Mouse (Mus musculus) cerebellum, adult 11-12 months (tissue): ENCODE measurements at regions not wholly inside any gene's neighbourhood (a gene's known extent, or its start where the extent isn't known, plus 50 kb on each side); places are given as distances from the start of the nearest gene placed in this dataset.
"Not testable (repeated sequence)": the region's sequence is repeated elsewhere in the genome, so short reads cannot be mapped to it uniquely, and the experiment has no call there.

Experiments
- DNase-seq: peaks from one replicate; pipeline ENCODE4 v3.0.0; 2022

DNA sequence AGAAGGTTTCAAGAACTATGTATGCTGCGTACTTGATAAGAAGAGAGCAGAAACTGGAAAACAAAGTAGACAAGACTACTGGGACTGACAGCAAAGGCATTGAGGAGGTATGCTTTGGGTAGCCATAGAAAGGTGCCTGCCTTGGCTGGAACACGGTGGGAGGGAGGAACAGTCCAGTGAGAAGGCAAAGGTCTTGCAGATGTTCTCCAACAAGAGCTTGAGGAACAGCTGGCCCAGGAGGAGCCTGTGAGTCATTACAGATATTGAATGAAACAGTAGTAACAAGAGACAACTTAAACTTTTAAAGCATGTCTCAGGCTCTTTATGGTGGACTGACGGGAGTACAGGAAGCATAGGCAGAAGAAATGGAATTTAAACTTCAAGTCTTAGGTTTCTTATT lies 424.9 kb upstream of the Sphkap start:
- no peak for DNase-seq

DNA sequence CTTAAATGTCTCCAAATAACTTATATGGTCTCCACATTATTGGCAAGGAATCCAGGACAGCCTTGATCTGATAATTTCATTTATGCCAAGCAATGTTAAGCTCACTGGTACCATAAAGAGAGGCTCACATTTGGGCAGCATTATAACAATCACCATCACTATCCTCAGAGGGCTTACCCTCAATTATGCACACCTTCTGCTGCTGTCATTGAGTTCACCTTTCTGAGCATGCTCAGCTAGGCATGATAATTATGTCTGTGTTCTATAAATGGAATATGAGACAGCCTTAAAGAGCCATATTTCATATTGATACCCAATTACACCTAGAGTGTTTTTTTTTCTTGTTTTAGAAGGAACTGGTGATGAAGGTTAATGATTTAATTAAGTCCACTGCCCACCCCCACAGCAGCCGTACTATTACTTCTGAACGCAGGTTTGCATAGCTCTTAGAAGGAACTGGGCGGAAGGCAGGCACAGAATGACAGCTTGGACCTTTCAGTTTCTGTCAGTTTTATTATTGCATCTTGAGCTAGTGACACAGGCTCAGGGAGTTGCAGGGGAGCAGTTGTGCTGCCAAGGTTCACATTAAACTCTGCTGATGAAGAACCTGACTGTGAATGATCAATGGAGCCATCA lies 424.0 kb upstream of the Sphkap start:
- DNase-seq, result no peak

DNA sequence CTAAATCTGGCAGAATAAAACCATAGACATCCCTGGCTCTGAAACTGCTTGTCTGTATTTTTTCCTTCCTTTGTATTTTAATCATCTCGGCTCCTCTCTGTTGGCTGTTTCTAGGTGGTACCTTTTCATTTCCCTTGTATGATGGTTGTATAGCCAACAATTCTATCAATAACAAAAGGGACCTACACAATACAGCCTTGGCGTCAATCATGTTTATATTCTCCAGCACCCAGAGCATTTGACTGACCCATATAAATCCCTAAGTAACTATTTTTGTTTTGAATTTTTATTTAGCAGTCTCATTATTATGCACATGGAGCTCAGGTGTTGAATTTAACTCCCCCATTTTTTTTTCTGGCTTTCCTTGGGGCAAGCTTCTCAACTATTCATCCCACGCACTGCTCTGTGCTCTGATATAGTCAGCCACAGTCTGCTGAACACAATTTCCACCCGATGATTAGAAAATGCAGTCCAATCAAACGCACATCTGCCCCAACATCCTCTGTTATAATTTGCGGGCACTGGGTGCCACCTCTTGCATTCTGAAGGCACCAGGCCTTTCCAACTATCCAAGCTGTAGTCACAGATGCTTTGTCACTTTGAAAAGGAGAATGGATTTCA lies 422.1 kb upstream of the Sphkap start:
- DNase-seq, result no peak

DNA sequence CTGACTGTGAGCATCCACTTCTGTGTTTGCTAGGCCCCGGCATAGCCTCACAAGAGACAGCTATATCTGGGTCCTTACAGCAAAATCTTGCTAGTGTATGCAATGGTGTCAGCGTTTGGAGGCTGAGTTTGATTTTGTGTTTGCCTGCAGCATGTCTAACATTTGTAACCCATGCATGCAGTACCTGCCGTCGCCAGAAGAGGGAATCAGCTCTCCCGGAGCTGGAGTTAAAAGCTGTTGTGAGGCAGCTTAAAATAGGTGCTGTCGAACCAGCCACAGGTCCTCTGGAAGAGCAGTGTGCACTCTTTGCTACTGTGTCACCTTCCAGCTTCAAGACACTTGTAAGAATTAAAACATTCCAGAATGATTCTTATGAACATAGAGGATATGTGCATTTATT lies 403.2 kb upstream of the Sphkap start:
- DNase-seq, result not testable (repeated sequence)

DNA sequence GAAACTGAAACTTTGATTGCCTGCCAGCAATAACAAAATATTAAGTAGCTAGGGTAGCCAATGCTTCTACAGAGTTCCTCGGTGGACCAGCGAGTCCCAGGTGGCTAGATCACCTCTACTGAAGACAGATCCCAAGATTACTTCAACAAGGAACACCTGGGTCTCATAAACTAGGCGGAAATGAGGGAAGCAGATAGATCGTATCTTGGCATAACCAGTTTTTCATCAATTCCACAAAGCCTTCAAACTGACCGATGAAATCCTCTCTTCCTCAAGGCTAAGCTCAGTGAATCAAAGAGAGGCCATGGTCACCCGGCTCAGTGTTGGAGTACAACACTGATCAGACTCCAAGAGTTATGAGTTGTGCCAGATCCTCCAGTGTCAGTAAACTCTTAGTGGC lies 400.4 kb upstream of the Sphkap start:
- DNase-seq, result no peak

DNA sequence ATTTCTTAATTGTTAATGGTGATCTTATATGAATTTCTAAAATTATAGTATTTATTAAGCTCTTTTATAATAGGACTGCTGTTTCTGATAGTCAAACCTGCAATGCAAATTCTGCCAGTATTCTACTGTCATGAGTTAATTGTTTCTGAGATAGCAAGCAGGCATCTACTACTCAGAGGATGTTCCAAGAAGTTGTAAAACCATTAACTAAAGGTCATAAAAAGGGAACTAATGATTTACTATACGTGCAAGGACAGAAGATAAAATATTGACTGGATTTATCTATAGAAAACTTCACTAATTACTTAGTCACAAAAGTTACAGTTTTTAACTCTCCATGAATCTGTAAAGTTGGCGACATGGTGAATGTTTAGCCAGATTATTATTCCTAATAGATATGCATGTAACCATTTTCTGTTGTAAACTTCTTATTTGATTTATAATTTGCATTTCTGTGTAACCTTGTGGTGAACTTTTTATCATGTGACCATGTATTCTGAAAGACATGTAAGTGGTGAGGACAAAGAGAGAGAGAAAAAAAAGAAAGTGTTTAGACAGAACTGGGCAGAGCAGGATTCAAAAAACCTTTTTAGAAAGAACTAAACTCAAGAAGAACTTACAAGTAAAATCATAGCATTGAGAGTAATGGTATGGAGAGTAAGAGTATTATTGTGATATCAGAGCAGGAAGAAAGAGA lies 395.5 kb upstream of the Sphkap start:
- no peak for DNase-seq

DNA sequence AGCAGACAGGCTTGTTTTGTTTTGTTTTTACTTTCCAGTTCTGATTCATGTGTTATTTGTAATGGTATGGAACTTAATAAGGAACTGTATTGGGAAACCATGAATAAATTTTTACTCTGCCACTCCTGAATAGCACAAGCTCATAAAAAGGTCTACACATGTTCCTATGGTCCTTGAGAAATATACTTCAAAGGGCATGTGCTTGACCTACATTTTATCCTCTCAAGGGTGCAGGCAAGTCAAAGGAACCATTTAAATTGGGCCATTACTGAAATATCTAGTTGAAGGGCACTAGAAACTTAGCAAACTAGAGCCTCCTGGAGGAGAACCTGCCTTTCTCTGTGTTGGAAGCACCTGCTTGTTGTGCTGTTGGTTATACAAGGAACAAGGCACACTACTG lies 393.8 kb upstream of the Sphkap start:
- no peak for DNase-seq

DNA sequence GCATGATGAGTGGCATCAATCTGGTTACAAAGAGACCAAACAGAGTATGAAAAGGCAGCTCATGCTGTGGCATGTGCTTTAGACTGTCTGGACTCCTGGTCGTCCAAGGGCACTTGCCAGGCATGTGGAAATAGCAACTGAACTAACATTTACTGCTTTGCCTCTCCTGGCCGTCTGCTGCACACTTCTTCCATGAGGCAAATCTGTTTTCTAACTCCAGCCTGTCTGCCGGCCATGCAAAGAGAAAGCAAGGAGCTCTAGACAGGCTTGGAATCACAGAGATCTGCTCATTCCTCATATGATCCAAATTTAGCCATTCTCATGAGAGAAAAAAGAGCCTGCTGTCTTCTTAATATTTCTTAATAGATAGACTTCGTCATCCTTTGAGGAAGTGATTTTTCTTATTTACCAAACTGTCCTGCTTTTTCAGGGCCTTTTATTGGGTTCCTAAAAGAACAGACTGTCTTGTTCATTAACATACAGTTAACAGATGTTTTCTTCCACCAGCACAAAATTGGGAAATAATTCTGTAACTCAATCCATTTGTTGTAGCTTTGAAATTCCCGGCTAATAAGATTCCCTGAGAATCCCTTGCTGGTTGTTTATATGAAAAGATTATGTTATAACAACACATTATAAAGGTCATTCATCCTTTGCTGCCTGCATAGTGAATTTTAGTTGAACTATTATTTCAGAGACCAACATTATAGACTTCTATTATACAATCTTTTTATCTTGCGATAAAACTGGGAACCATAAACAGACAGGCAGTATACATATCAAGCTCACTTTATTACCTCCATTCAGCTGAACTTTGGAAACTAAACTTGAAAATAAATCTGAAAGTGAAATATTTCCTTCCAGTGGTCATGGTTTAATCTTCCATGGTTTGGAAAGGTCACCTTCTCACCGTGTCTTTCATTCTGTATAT lies 389.2 kb upstream of the Sphkap start:
- no peak for DNase-seq

DNA sequence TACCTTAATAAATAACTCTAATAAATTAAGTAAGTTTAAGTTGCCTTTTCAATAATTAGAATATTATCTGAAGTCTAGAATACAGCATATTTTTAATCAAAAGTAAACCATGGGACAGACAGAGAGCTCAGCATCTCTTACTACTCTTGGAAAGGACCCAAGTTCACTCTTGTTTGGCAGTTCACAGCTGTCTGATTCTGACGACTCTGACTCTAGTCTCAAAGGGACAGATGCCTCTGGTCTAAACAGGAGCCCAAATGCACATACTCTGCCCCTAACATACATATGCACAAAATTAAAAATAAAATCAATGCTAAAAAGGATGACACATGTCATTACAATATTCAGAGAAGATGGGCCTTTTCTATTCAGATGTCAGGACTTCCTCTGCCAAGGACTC lies 369.2 kb upstream of the Sphkap start:
- no peak for DNase-seq

DNA sequence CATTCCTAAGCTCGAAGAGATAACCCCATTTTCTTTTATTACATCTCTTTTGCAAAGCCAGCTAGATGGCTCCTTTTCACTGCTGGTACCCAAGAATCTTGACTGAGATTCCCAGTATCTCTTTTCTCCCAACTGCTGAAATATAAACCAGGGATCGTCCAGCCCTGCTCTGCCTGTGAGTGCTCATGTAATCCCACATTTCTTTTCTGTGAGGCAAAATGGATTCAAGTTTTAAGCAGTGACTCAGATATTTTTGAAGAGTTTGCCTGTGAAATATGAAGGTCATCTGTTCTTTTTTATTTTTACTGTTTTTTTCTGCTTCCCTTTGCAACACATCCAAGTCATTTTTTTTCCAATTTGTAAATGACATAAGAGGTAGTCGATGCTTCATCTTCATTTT lies 363.2 kb upstream of the Sphkap start:
- DNase-seq, result no peak

DNA sequence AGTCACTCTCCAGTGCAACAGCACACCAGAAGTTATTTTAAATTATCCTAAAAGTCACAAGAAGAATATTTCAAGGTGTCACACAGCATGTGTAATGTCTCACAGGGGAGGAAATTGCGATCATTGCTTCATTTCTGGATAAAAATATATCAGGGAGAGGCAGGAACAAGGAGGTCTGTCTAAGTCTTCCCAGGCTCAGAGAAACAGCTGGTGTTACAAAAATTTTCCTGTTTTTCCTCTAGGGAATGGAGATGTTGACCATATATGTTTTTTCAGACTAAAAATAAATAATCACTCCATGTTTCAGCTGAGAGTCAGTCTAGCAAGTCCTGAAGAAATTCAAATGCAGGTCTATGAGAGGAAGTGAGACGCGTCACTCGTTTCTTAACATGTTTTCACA lies 353.5 kb upstream of the Sphkap start:
- DNase-seq, result no peak

DNA sequence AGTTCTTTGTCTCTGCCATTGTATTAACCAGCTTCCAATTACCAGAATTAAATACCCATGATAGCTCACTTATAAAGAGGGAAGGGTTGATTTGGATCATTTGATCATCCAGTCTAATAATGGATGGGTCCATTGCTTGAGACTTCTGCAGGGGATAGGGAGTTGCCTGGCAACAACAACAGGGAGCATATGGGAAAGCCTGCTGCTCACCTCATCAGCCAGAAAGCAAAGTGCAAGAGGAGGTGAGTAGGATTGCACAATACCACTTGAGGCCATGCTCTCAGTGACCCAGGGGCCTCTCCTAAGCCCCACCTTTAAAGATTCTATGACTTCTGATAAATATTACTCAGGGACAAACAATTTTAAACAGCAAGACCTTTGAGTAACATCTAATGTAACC lies 348.9 kb upstream of the Sphkap start:
- no peak for DNase-seq

DNA sequence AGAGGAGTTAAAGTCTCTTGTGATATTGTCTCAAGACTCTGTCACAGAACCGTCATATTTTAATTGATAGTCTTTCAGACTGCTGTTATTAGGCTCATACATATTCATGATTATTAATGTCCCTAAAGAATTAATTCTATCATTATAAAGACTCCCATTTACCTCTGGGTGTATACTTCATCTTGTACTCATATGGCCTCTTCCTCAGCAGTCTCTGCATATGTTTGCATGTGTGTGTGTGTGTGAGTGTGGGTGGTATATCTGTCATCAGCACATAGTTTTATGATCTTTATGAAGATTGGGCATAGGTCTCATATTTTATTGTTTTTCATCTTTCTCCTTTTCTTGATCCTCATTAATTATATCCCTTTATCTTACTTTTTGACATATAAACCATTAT lies 347.3 kb upstream of the Sphkap start:
- no peak for DNase-seq

DNA sequence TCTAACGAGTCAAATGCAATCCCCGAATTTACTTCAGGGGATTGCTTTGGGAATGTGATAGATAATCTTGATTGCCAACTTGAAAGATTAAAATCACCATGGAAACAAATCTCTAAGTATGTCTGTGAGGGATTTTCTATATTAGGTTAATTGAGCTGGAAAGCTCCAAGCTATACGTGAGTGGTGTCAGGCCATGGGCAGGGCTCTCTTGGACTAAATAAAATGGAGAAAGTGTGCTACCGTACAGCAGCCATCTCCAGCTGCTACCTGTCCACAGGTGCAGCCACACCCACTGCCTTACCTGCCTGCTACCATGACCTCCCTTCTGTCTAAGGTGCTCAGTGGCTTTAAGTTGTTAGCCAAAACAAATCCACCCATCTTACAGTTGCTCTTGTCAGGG lies 345.0 kb upstream of the Sphkap start:
- no peak for DNase-seq

DNA sequence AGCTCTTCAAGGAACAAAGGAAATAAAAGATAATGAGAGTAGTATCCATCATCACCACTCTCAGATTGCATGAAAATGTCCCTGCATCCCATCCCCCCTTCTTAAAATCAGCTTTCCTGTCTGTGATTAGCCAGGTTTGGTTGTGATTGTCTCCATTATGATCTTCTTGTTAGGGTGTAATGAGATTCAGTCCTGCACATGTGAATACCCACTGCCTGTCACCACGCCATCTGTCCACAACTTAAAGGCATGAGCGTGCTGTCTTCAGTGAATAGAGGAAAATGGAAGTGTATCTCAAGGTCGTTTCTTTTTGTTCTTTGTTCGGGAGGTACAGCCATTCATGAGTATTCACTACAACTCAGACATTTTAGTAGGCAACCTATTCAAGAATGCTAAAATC lies 341.0 kb upstream of the Sphkap start:
- DNase-seq, result no peak

DNA sequence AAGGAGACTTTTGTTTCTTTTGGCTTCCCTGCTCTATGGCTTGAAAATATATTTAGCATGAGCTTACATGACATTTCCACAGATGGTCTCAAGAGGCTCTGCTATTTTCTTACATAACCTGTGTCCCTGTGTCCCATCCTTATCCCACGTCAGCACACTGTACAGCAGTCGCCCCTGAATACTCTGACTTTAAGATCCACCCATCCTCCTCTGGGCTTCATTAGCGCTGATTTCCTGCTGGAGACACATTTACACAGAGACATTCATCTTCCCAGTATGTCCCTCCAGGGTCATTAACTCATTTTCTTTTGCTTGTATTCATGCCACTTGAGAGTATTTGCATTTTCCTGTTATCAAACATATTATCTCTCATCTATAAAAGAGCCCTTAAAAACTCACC lies 340.1 kb upstream of the Sphkap start:
- DNase-seq, result no peak

DNA sequence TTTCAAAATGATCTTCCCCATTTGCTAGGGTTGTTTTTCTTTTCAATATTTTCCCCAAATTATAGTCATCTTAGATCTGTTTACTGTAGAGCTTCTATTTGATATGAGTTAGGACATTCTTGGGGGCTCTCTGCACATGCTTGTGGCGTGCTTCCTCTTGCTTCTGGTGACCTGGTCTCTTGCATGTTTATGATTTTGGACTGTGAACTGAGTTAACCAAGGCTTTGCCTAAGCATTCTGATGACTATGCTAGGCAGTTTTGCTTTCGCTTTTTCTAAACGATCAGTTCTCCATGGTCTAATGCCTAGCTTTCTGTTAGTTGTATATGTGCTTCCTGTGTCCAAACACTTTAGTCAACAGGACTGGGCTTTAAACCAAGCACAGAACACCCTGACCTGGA lies 339.4 kb upstream of the Sphkap start:
- DNase-seq, result no peak

DNA sequence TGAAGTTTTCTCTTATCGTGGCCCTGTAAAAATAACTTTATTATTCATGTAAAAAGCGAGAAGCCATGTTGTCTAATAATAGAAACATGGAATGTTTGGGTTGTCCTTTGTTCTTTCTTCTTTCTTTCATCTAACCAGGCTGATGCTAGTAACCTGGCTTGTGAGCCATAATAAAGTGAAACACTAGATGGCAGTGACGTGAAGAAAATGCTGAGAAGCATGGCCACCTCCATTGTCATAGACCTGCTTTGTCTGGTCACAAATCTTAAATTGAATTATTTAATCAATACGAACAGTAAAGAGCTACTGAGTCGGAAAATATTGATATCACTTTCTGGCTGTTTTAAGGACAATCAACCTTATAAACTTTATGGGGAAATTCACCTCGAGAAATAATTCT lies 338.0 kb upstream of the Sphkap start:
- no peak for DNase-seq

DNA sequence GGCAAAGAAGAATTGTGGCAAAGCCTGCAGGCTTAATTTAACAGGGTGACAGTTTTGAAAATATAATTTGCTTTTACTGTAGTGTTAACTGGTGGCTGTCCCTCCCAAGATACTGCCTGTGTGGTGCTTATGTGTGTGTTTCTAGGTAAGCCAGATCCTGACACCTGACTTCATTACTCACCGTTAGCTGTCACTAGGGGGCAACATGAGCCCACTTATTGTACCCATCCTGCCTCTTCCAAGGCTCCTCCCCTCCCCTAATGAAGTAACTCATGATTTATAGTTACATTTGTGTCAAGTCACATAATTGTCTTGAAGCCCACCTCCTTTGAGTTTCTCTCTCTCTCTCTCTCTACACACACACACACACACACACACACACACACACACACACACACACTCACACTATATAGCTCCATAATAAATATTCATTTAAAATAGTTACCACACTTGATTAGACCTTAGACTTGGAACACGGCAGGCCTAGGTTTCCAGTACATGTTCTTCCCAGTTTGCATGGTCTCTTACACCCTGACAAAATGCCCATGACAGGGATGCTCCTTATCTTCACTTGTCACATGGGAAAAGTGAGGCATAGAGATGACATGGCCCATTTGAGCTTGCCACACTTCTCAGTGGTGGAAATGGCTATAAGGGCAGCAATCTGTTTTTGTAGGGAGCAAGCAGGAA lies 328.6 kb upstream of the Sphkap start:
- no peak for DNase-seq

DNA sequence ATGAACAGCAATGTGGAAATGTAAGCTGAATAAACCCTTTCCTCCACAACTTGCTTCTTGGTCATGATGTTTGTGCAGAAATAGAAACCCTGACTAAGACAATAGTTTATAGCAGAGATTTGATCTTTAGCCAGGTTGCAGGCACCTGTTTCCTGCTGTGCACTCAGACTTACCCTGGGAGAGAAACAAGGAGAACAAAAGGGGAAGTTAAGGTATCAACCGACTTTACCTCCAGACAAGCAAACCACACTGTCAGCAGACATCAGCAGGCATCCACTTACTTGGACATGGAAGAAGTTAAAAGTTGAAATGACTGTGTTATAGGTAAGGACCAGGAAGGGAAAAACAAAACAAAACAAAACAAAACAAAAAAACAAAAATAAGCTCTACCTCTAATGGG lies 323.7 kb upstream of the Sphkap start:
- no peak for DNase-seq

DNA sequence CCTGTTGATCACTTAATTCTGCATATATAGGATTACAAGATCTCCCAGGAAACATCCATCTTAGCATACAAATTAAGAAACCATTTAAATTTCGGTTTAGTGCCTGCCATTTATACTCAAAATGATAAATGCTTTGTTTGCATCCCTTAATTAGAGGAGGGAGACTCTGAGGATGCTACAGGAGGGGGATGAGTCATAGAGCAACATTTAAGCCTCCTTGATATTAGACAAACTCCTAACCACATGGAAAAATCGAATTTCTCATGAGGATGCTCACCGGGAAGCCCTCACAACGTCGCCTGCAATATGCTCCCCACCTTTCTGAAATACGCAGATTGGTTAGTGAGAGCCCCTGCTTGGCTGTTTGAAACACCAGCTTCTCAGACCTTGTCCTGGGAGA lies 320.8 kb upstream of the Sphkap start:
- no peak for DNase-seq

DNA sequence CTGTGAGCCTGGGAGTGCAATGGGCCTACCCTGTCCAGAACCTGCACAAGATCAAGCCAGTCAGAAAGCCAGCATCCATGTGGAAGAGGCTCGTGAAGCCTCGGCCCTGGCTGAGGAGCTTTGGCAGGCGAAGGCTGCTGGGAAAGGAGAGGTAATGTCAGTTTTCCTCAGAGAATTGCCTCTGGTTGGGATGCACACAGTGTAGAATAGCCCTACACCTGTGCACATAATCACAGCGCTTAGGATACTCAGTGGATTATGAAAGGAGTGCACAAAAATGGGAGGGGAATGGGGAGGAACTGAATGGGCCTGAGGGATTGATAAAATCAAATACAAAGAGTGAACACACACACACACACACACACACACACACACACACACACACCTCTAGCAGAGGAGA lies 319.9 kb upstream of the Sphkap start:
- DNase-seq, result no peak

DNA sequence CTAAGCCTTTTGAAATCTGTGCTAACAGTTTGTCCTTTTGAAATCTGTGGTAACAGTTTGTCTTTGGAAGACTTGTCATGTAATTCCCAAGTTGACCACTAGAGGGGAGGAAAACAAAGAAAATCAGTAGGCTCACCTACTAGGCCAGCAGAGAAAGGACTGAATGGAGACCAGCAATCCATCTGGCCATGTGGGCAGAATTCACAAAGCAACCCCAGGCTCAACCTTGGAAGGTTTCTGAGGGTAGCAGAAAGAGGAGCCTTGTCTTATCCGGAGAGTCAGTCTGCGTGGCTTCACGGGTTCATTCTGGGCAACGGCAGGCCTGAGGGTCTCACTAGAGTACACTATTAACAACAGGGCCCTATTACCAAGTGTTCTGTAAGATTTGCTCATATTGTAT lies 319.2 kb upstream of the Sphkap start:
- DNase-seq, result no peak
